Mouse (Mus musculus): ENCODE measurements around the gene P2ry1.

The P2ry1 gene

GRCm38 (mm10) chr3:61002587-61003501, at the start of gene P2ry1:
Gene P2ry1 (plus strand): TSS chr3:61002795.
- peak; percentile 87 for DNase-seq (ENCODE audit: low spot score)

GRCm38 (mm10) chr3:60953199-60953736, 49.3 kb upstream of the P2ry1 start:
- no peak for DNase-seq (ENCODE audit: low spot score)

- no peak for DNase-seq (ENCODE audit: low spot score)
Measured at GRCm38 (mm10) chr3:60954073-60954472, 48.5 kb upstream of the P2ry1 start.

DNA sequence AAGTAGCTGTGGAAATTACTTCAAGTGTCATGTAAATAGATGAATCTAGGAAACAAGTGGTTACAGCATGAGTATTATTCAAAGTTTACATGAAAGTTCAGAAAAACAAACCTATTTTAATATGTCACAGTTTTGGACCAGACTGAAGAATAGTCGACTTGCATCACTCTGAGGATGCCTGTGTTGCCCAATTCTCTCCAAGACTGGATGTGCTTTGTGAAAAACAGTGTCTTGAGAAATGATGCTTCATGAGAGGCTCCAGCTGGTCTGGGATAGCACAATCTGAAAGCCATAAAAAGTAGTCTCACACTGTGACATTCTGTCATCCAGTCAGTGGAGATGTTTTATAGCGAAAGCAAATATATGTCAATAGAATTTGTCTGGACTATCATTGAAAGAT, 43.8 kb upstream of the P2ry1 start:
- DNase-seq (ENCODE audit: low spot score): no peak

DNA sequence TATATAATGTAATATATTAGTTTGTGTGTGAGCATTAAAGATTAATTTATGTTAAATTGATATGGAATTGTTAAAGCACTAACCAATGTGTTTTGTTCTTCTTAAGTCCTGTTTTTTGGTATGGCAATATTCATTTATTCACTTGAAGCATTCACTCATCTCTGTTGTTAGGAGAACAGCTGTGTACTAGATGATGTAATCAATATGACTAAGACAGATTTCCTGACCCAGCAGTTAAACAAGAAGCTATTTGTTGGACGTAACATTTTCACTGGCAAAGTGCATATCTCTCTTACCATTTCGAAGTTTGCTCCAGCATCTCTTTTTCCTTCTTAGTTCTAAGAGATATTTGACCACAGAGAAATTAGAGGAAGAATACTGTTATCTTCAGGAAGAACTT, 37.5 kb upstream of the P2ry1 start:
- DNase-seq (ENCODE audit: low spot score): no peak

GRCm38 (mm10) chr3:60974944-60975343, 27.7 kb upstream of the P2ry1 start:
- DNase-seq (ENCODE audit: low spot score): no peak

- no peak for DNase-seq (ENCODE audit: low spot score)
Measured at GRCm38 (mm10) chr3:60982109-60982508, 20.5 kb upstream of the P2ry1 start.

GRCm38 (mm10) chr3:60998064-60998463, 4.5 kb upstream of the P2ry1 start:
- no peak for DNase-seq (ENCODE audit: low spot score)

DNA sequence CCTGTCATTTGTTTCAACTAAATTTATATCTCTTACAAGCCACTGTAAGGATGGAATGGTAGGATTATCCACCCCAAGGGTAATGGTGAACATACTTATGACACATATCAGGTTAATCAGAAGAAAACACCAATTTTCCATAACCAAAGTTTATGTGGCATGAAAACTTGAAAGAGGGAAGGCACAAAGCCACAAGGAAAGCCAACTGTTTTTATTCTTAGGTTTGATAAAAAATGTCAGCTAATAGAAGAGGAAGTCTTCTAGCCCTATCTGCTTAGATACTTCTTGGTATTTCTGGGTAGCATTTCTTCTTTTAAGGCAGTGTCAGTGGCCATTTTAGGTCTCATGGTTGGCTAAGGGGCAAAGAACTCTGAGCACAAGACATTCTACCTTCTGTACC, 2.9 kb upstream of the P2ry1 start:
- DNase-seq (ENCODE audit: low spot score): no peak

DNA sequence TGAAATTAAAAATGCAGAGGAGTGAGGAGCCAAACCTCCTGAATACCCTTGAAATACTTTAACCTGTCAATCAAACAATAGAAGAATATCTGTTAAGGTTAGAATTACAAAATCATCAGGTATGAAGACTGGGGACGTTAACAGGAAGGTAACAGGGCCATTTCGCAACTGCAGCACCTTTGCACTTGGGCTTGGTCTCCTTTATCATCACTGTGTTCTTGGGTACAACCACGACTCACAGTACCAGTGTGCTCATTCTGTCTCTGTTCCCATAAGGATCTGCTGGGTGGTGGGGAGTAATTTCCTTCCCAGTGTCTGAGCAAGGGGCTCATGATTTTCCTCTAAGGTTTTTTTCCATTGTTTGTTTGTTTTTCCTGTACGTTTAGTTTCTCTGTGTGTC, 1.8 kb upstream of the P2ry1 start:
- DNase-seq (ENCODE audit: low spot score): no peak

- peak; percentile 1 for DNase-seq (ENCODE audit: low spot score)
Measured at GRCm38 (mm10) chr3:61001852-61002586, 576 bp upstream of the P2ry1 start.

DNA sequence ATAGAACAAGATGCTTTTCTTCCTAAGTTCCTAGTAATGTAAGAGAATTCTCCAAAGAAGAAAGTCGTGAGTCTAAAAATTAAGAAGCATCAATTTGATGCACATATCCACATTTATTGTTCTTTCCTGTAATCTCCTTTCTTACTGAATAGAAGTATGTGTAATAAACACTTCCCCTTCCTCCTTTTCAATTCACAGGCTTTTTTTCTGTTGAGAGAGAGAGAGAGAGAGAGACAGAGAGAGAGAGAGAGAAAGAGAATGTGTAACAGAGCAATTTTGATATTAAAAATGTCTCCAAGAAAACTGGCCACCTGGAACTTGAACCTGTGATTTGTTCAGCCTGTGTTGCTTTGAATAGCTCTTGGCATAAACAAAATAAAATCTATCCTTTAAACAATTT, 2.0 kb downstream of the P2ry1 start:
- DNase-seq (ENCODE audit: low spot score): no peak

GRCm38 (mm10) chr3:61011660-61012059, 9.1 kb downstream of the P2ry1 start:
- no peak for DNase-seq (ENCODE audit: low spot score)

- DNase-seq (ENCODE audit: low spot score): no peak
Measured at GRCm38 (mm10) chr3:61012550-61012949, 10.0 kb downstream of the P2ry1 start.

DNA sequence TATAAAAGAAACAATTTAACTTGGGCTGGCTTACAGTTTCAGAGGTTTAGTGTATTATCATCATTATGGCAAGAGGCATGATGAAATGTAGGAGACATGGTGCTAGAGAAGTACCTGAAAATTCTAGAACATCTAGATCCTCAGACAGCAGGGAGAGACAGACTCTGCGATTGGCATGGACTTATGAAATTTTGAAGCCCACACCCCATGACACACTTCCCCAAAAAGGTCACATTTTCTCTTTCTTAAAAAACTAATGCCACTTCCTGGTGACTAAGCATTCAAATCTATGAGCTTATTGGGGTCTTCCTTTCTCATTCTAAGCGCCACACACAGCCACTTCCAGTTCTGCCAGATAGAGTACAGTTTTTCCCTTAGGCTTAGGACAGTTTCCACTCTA, 14.1 kb downstream of the P2ry1 start:
- DNase-seq (ENCODE audit: low spot score): no peak

DNA sequence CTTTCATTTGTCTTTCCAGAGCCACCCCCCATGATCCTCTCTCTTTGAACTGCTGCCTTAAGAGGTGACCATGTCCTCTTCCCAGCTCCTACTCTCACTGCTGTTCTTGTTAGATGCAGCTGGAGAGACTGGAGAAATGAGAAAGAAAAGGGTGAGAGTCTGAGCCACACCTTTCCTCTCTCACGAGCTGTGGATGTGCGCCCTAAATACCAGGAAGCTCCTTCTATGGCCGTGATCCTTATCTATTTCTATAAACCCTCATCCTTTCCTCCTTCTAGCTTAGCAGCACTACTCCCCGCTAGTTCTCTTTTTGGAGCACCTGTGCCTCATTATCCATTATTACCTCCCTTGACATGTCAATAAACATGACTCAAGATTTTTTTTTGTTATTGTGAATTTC, 29.5 kb downstream of the P2ry1 start:
- DNase-seq (ENCODE audit: low spot score): no peak

DNA sequence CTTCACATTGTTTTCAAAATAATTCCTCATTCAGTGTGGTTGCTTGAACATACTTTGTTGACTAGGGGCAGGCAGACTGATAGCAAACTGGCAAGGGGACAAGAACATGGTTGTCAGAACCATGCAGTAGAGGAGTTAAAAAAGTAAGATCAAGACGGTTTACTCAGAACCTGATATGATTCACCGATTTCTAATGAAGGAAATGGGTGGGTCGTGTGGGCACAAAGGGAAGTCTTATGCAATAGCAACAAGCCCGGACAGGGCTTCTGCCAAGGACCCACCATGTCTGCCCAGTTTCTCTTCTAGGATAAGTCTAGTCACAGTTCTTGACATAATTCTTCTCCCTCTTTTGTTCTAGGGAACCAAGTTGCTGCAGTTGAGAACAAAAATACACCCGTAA, 33.0 kb downstream of the P2ry1 start:
- no peak for DNase-seq (ENCODE audit: low spot score)

- no peak for DNase-seq (ENCODE audit: low spot score)
Measured at GRCm38 (mm10) chr3:61039916-61040315, 37.3 kb downstream of the P2ry1 start.

GRCm38 (mm10) chr3:61049976-61050672, 47.5 kb downstream of the P2ry1 start:
- no peak for DNase-seq (ENCODE audit: low spot score)
